Mouse (Mus musculus) liver, embryonic 12.5 days (tissue): ENCODE measurements at regions not wholly inside any gene's neighbourhood (a gene's known extent, or its start where the extent isn't known, plus 50 kb on each side); places are given as distances from the start of the nearest gene placed in this dataset.

Source experiments
- ATAC-seq: fragments of 200-750 bp; cut with Nextera tagmentation; 2 replicates; pipeline ENCODE4 v1.8.0; 2017; ENCODE audit warnings: moderate number of reproducible peaks, mild to moderate bottlenecking, moderate library complexity
- H3K27ac ChIP-seq: fragments of 300-500 bp; sonication (generic); 2 replicates; pipeline ENCODE4 v1.5.1; 2016; ENCODE audit warnings: mild to moderate bottlenecking
- H3K27me3 ChIP-seq: fragments of 300-500 bp; sonication (generic); replicated peaks from 2 replicates; pipeline ENCODE4 v1.6.1; 2016; ENCODE audit warnings: mild to moderate bottlenecking, moderate library complexity
- H3K36me3 ChIP-seq: fragments of 300-500 bp; sonication (generic); 2 replicates; pipeline ENCODE4 v1.6.1; 2016; ENCODE audit warnings: mild to moderate bottlenecking, moderate library complexity
- H3K4me1 ChIP-seq: fragments of 300-500 bp; sonication (generic); 2 replicates; pipeline ENCODE4 v1.6.1; 2016
- H3K4me2 ChIP-seq: fragments of 300-500 bp; sonication (generic); 2 replicates; pipeline ENCODE4 v1.6.1; 2016; ENCODE audit warnings: mild to moderate bottlenecking, moderate library complexity
- H3K4me3 ChIP-seq: fragments of 300-500 bp; sonication (generic); 2 replicates; pipeline ENCODE4 v1.5.1; 2016; ENCODE audit warnings: mild to moderate bottlenecking, moderate library complexity
- H3K9ac ChIP-seq: fragments of 300-500 bp; sonication (generic); 2 replicates; pipeline ENCODE4 v1.6.1; 2016; ENCODE audit warnings: mild to moderate bottlenecking, moderate library complexity
- H3K9me3 ChIP-seq: fragments of 300-500 bp; sonication (generic); replicated peaks from 2 replicates; pipeline ENCODE4 v1.6.1; 2016; ENCODE audit warnings: mild to moderate bottlenecking, moderate library complexity
- WGBS: fragments of 180-500 bp; shearing (Covaris S2); methylation state at CpG from one replicate; pipeline ENCODE4 v1.1.7; 2016; ENCODE audit not compliant: insufficient replicate concordance; 5-methylcytosine and 5-hydroxymethylcytosine counted together

GRCm38 (mm10) chr2:178632831-178633585 lies 202.7 kb downstream of the Cdh26 start:
- Histone ChIP-seq H3K4me3 (no peak overlapping the region), H3K36me3 (no peaks in the 10 kb centered on the region), H3K9me3 (no peaks in the 10 kb centered on the region), H3K9ac (no peak overlapping the region), H3K4me2 (no peak overlapping the region), H3K4me1 (no peaks in the 10 kb centered on the region), H3K27me3 (no peaks in the 10 kb centered on the region), H3K27ac (no peak overlapping the region)
- no peak for ATAC-seq
- 74% methylated on average over 13 of the region's 13 CpGs for WGBS

- no peaks in the 10 kb centered on the region for H3K9me3 ChIP-seq
- no peak overlapping the region for H3K4me3 ChIP-seq
- no peaks in the 10 kb centered on the region for H3K4me1 ChIP-seq
- no peak for ATAC-seq
- no peaks in the 10 kb centered on the region for H3K36me3 ChIP-seq
- H3K27ac ChIP-seq = no peak overlapping the region
- H3K27me3 ChIP-seq = no peaks in the 10 kb centered on the region
- 39% methylated on average over 10 of the region's 10 CpGs for WGBS
- H3K9ac ChIP-seq = no peak overlapping the region
- no peak overlapping the region for H3K4me2 ChIP-seq
These were observed 203.8 kb downstream of the Cdh26 start for GRCm38 (mm10) chr2:178634116-178634515.

- Histone ChIP-seq H3K27me3 (no peaks in the 10 kb centered on the region), H3K9ac (no peak overlapping the region), H3K36me3 (no peaks in the 10 kb centered on the region), H3K9me3 (no peaks in the 10 kb centered on the region), H3K27ac (no peak overlapping the region), H3K4me3 (no peak overlapping the region), H3K4me2 (no peak overlapping the region), H3K4me1 (no peaks in the 10 kb centered on the region)
- no peak for ATAC-seq
- WGBS = 35% methylated on average over 4 of the region's 4 CpGs
These were observed 205.4 kb downstream of the Cdh26 start for GRCm38 (mm10) chr2:178635685-178636084.

GRCm38 (mm10) chr2:178636901-178637300 lies 206.6 kb downstream of the Cdh26 start:
- no peak for ATAC-seq
- 77% methylated on average over 9 of the region's 9 CpGs for WGBS
- no peak overlapping the region for H3K27ac ChIP-seq

GRCm38 (mm10) chr2:178642137-178643052 lies 212.1 kb downstream of the Cdh26 start:
- Histone ChIP-seq H3K27ac (no peak overlapping the region), H3K27me3 (no peaks in the 10 kb centered on the region), H3K4me2 (no peak overlapping the region), H3K9me3 (no peaks in the 10 kb centered on the region), H3K36me3 (no peaks in the 10 kb centered on the region), H3K4me3 (no peak overlapping the region), H3K4me1 (no peaks in the 10 kb centered on the region), H3K9ac (no peak overlapping the region)
- WGBS = 69% methylated on average over 16 of the region's 16 CpGs
- no peak for ATAC-seq

More at GRCm38 (mm10) chr2:178636901-178637300, 206.6 kb downstream of the Cdh26 start:
- no peaks in the 10 kb centered on the region for H3K36me3 ChIP-seq
- no peak overlapping the region for H3K9ac ChIP-seq
- no peaks in the 10 kb centered on the region for H3K9me3 ChIP-seq
- H3K27me3 ChIP-seq = no peaks in the 10 kb centered on the region
- H3K4me1 ChIP-seq = no peaks in the 10 kb centered on the region
- H3K4me3 ChIP-seq = no peak overlapping the region
- H3K4me2 ChIP-seq = no peak overlapping the region

GRCm38 (mm10) chr2:178643053-178643402 lies 212.7 kb downstream of the Cdh26 start:
- Histone ChIP-seq H3K4me3 (no peak overlapping the region), H3K4me2 (no peak overlapping the region), H3K36me3 (no peaks in the 10 kb centered on the region), H3K27ac (no peak overlapping the region), H3K4me1 (no peaks in the 10 kb centered on the region), H3K27me3 (no peaks in the 10 kb centered on the region), H3K9me3 (no peaks in the 10 kb centered on the region), H3K9ac (no peak overlapping the region)
- 70% methylated on average over 11 of the region's 11 CpGs for WGBS
- ATAC-seq = no peak

- Histone ChIP-seq H3K4me1 (no peaks in the 10 kb centered on the region), H3K9me3 (no peaks in the 10 kb centered on the region), H3K4me3 (no peak overlapping the region), H3K27ac (no peak overlapping the region), H3K36me3 (no peaks in the 10 kb centered on the region), H3K27me3 (no peaks in the 10 kb centered on the region), H3K4me2 (no peak overlapping the region), H3K9ac (no peak overlapping the region)
- no peak for ATAC-seq
- 12% methylated on average over 4 of the region's 4 CpGs for WGBS
These were observed 213.5 kb downstream of the Cdh26 start for GRCm38 (mm10) chr2:178643841-178644240.

- no peak overlapping the region for H3K27ac ChIP-seq
- no peak for ATAC-seq
- WGBS = 66% methylated on average over 2 of the region's 2 CpGs
These were observed 229.7 kb downstream of the Cdh26 start for GRCm38 (mm10) chr2:178660071-178660470.

GRCm38 (mm10) chr2:178662396-178662795 lies 232.1 kb downstream of the Cdh26 start:
- WGBS = 48% methylated on average over 1 of the region's 1 CpGs
- no peak overlapping the region for H3K4me3 ChIP-seq
- H3K4me1 ChIP-seq = no peaks in the 10 kb centered on the region
- no peak overlapping the region for H3K27ac ChIP-seq
- H3K9ac ChIP-seq = no peak overlapping the region
- H3K4me2 ChIP-seq = no peak overlapping the region
- ATAC-seq = peak; percentile 65
- H3K27me3 ChIP-seq = no peaks in the 10 kb centered on the region
- H3K36me3 ChIP-seq = no peaks in the 10 kb centered on the region
- H3K9me3 ChIP-seq = no peaks in the 10 kb centered on the region

More at GRCm38 (mm10) chr2:178660071-178660470, 229.7 kb downstream of the Cdh26 start:
- Histone ChIP-seq H3K27me3 (no peaks in the 10 kb centered on the region), H3K4me1 (no peaks in the 10 kb centered on the region), H3K36me3 (no peaks in the 10 kb centered on the region), H3K4me3 (no peak overlapping the region), H3K9me3 (no peaks in the 10 kb centered on the region), H3K4me2 (no peak overlapping the region), H3K9ac (no peak overlapping the region)

- Histone ChIP-seq H3K9ac (no peak overlapping the region), H3K27me3 (no peaks in the 10 kb centered on the region; the same call in 1 of the 2 replicates), H3K36me3 (no peaks in the 10 kb centered on the region), H3K9me3 (no peaks in the 10 kb centered on the region), H3K4me2 (no peak overlapping the region), H3K4me1 (no peaks in the 10 kb centered on the region), H3K27ac (no peak overlapping the region), H3K4me3 (no peak overlapping the region)
- WGBS = 6% methylated on average over 4 of the region's 4 CpGs
- ATAC-seq = peak; percentile 40
These were observed 234.6 kb downstream of the Cdh26 start for GRCm38 (mm10) chr2:178664977-178665376.

GRCm38 (mm10) chr2:178668451-178668850 lies 238.1 kb downstream of the Cdh26 start:
- 10% methylated on average over 2 of the region's 2 CpGs for WGBS
- H3K27ac ChIP-seq = no peak overlapping the region
- no peaks in the 10 kb centered on the region for H3K36me3 ChIP-seq
- no peak overlapping the region for H3K4me2 ChIP-seq
- no peak for ATAC-seq
- no peaks in the 10 kb centered on the region; the same call in 1 of the 2 replicates for H3K27me3 ChIP-seq
- H3K4me1 ChIP-seq = no peaks in the 10 kb centered on the region
- H3K9me3 ChIP-seq = no peaks in the 10 kb centered on the region
- H3K9ac ChIP-seq = no peak overlapping the region
- H3K4me3 ChIP-seq = no peak overlapping the region

GRCm38 (mm10) chr2:178670952-178671351 lies 240.6 kb downstream of the Cdh26 start:
- no peak for ATAC-seq
- H3K9me3 ChIP-seq = no peaks in the 10 kb centered on the region
- H3K27ac ChIP-seq = no peak overlapping the region
- H3K36me3 ChIP-seq = no peaks in the 10 kb centered on the region
- 69% methylated on average over 11 of the region's 11 CpGs for WGBS
- H3K9ac ChIP-seq = no peak overlapping the region
- no peak overlapping the region for H3K4me2 ChIP-seq
- no peaks in the 10 kb centered on the region for H3K4me1 ChIP-seq
- no peaks in the 10 kb centered on the region; the same call in 1 of the 2 replicates for H3K27me3 ChIP-seq
- H3K4me3 ChIP-seq = no peak overlapping the region
